Mouse (Mus musculus) midbrain, embryonic 12.5 days (tissue): ENCODE results near the gene Gm35315. TPM values are rescaled to one million over a fixed set of nuclear protein-coding genes. Genes with fewer than 3 reads are reported as not detected.
"Not testable (repeated sequence)": the region's sequence is repeated elsewhere in the genome, so short reads cannot be mapped to it uniquely, and the experiment has no call there.

Source experiments
- ATAC-seq: fragments of 200-750 bp; cut with Nextera tagmentation; 2 replicates; pipeline ENCODE4 v1.8.0; 2017; ENCODE audit warnings: low read depth, moderate TSS enrichment, moderate library complexity; ENCODE audit not compliant: low FRiP score
- H3K27ac ChIP-seq: fragments of 300-500 bp; sonication (generic); replicated peaks from 2 replicates; pipeline ENCODE4 v1.5.1; 2016; ENCODE audit warnings: mild to moderate bottlenecking
- H3K27me3 ChIP-seq: fragments of 300-500 bp; sonication (generic); 2 replicates; pipeline ENCODE4 v1.6.1; 2016; ENCODE audit warnings: mild to moderate bottlenecking
- H3K36me3 ChIP-seq: fragments of 300-500 bp; sonication (generic); 2 replicates; pipeline ENCODE4 v1.6.1; 2016
- H3K4me1 ChIP-seq: fragments of 300-500 bp; sonication (generic); 2 replicates; pipeline ENCODE4 v1.6.1; 2016
- H3K4me2 ChIP-seq: fragments of 300-500 bp; sonication (generic); replicated peaks from 2 replicates; pipeline ENCODE4 v1.6.1; 2016; ENCODE audit warnings: mild to moderate bottlenecking, moderate library complexity
- H3K4me3 ChIP-seq: fragments of 300-500 bp; sonication (generic); 2 replicates; pipeline ENCODE4 v1.5.1; 2016; ENCODE audit warnings: mild to moderate bottlenecking
- H3K9ac ChIP-seq: fragments of 300-500 bp; sonication (generic); replicated peaks from 2 replicates; pipeline ENCODE4 v1.6.1; 2016; ENCODE audit warnings: mild to moderate bottlenecking, moderate library complexity
- H3K9me3 ChIP-seq: fragments of 300-500 bp; sonication (generic); 2 replicates; pipeline ENCODE4 v1.6.1; 2016; ENCODE audit warnings: mild to moderate bottlenecking
- WGBS: fragments of 180-500 bp; shearing (Covaris S2); methylation state at CpG from one replicate; pipeline ENCODE4 v1.1.7; 2016; 5-methylcytosine and 5-hydroxymethylcytosine counted together
- polyA plus RNA-seq: library from polyadenylated mRNA; unstranded; fragments of >200 nt; fragmentation: Nextera tagmentation; extraction: Ambion mirVana; gene quantifications from 2 replicates; pipeline ENCODE4 v1.2.1, GENCODE M21; 2016

Gm35315 gene
- polyA plus RNA-seq, 1 experiment from 2014 or later: 1.4 TPM

DNA sequence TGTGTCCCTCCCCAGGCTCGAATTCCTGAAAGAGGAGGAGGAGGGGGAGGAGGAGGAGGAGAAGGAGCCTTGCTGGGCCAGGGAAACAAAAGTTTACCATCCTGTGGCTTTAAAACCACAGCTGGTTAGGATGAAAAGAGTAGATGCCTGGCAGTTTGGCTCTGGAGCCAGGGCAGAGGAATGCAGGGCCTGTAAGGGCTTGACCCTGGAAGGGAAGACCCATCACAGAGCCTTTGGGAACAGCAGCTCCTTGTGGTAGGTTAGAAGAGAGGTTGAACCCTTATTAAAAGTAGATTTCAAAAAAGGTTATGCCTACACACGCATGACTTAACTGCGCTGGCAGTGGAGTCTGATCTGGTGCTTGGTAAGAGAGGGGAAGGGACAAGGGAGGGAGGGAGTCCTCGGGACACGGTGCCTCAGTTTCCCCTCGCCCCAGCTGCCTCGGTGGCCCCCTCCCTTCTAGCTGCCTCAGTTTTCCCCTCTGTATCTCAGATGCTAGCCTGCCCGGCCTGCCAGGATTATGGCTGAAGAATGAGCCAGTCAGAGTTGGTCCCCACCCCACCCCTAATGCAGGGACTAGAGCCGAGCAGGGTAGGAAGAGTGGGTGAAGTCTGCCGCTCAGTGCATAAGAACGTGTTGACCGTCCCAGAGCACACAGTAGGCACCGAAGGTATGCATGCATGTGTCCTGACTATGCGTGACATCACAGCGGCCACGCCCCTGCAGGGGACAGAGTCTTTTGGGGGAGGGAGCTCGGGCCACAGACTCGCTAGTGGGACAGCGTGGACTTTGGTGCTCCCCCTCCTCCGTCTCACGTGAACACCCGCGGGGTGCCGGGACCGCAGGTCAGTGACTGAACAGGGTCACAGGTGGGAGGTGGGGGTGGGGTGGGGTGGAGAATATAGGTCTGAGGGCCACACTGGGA is 5.7 kb upstream of the Gm35315 start, which contains the start of gene Plcxd1:
Gene Plcxd1, plus strand, starts transcription at position 314 of the 925 bp plus-strand sequence.
- Histone ChIP-seq H3K9ac (no peak within 1 kb of the TSS), H3K27ac (no peak within 1 kb of the TSS), H3K36me3 (peaks cover 22% of the 10 kb centered on the region), H3K4me2 (peak within 1 kb of the TSS; percentile 60), H3K4me3 (peak within 1 kb of the TSS; percentile 31; the same call in 1 of the 2 replicates), H3K9me3 (no peaks in the 10 kb centered on the region), H3K27me3 (peaks cover 27% of the 10 kb centered on the region), H3K4me1 (peaks cover 22% of the 10 kb centered on the region)
- 6% methylated on average over 25 of the region's 25 CpGs for WGBS
- peak; percentile 6; the same call in 1 of the 2 replicates for ATAC-seq

DNA sequence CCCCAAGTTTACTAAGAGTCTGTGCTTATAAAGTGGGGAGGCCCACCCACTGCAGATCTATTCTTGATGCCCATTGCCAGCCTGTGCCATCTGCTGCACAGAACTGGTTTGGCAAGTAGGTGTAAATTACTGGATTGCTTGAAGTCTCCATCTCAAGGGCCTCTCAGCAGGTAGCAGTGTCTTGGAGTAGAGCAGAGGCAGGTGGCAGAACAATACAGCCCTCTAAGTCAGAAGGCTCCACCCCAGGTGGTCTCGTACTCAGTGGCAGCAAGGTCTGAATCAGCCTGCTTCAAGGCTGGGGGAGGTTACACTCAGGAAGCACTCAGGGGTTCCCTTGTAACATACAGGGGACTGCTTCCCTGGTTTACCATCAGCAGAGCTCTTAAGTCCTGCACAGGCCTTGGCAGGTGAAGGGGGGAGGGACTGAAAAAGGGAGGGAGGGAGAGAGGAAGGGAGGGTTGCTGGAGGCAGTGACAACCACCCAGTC is 4.8 kb upstream of the Gm35315 start:
- WGBS: 30% methylated on average over 1 of the region's 1 CpGs
- Histone ChIP-seq H3K9ac (no peak overlapping the region), H3K4me3 (no peak overlapping the region), H3K27me3 (peaks cover 27% of the 10 kb centered on the region), H3K4me2 (no peak overlapping the region), H3K27ac (no peak overlapping the region), H3K9me3 (no peaks in the 10 kb centered on the region), H3K36me3 (peaks cover 14% of the 10 kb centered on the region), H3K4me1 (peaks cover 25% of the 10 kb centered on the region)
- ATAC-seq: no peak

DNA sequence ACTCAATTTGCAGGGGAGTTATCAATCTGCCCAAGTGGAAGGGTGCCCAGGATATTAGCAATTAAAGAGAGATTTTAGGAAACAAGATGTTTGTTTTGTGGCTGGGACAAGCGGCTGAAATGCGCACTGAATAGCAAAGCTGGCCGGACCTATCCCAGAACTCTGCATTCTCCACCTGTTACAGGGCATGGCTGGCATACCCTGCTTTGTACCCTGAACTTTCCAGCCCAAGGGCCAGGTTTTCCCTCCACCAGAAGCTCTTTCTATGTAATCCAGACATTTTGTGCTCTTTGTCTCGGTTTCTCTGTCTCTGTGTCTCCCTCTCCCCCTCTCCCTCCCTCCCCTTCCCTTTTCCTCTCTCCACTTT is 610 bp upstream of the Gm35315 start:
- Histone ChIP-seq H3K9me3 (no peaks in the 10 kb centered on the region), H3K9ac (peak overlapping the region; percentile 66), H3K4me1 (peaks cover 6% of the 10 kb centered on the region), H3K4me3 (peak overlapping the region; percentile 54), H3K27ac (no peak overlapping the region; the same call in 1 of the 2 replicates), H3K27me3 (peaks cover under 1% of the 10 kb centered on the region; the same call in 1 of the 2 replicates), H3K4me2 (peak overlapping the region; percentile 71), H3K36me3 (no peaks in the 10 kb centered on the region)
- ATAC-seq: peak; percentile 25
- 8% methylated on average over 4 of the region's 4 CpGs for WGBS

DNA sequence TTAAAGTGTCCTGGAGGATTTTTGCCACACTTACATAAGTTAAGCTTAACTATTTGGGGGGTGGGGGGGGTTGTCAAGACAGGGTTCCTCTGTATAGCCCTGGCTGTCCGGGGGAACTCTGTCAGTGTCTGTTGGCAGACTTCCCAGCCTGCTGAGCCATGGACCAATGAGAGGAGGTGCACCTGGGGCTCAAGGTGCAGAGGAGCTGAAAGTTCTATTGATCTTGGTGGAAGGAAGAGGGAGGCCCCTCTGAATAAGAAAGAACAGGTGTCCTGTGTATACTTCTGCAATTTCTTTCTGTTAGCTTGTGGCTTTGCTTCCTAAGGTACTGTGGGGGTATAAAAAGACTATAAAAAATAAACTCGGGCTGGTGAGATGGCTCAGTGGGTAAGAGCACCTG is 2.7 kb downstream of the Gm35315 start:
- WGBS: 78% methylated on average over 2 of the region's 2 CpGs
- ATAC-seq: no peak
- peaks cover 4% of the 10 kb centered on the region; the same call in 1 of the 2 replicates for H3K4me1 ChIP-seq

DNA sequence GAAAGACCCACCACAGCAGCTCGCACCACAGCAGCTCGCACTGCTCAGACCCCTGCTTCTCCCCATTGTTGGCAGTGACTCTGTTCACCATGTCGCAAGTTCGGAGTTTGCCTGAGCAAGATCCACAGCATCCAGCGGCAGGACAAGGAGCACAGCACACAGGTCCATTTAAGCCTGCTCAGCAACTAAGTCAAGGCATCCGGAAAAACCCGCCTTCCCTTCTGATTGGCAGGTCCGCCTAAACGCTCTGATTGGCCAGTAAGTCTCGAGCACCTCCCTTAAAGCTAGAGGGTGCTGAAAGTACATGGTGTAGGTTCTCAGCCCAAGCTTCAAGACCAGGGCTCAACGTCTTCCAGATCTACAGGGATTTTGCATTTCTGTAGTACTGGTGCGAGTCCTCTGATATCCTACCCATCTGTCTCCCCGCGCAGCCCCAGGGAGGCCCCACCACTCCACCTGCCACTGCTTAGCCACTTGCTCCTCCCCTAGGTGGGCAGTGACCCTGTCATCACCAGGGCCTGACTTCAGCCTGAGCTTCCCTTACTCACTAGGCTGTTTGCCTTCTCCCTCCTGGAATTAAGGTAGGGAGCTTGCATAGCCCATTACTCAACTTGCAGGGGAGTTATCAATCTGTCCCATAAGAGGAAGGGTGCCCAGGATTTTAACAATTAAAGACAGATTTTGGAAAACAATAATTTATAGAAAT is 7.9 kb downstream of the Gm35315 start:
- no peak for ATAC-seq
- H3K9ac ChIP-seq: no peak overlapping the region
- no peaks in the 10 kb centered on the region for H3K36me3 ChIP-seq
- H3K27me3 ChIP-seq: no peaks in the 10 kb centered on the region
- 38% methylated on average over 14 of the region's 14 CpGs for WGBS
- H3K4me3 ChIP-seq: no peak overlapping the region
- H3K4me2 ChIP-seq: no peak overlapping the region
- no peak overlapping the region for H3K27ac ChIP-seq
- peaks cover 19% of the 10 kb centered on the region for H3K9me3 ChIP-seq
- H3K4me1 ChIP-seq: no peaks in the 10 kb centered on the region

More for the DNA sequence above, 2.7 kb downstream of the Gm35315 start:
- H3K36me3 ChIP-seq: no peaks in the 10 kb centered on the region
- H3K9me3 ChIP-seq: no peaks in the 10 kb centered on the region
- no peak overlapping the region for H3K27ac ChIP-seq
- no peaks in the 10 kb centered on the region for H3K27me3 ChIP-seq
- no peak overlapping the region for H3K9ac ChIP-seq
- no peak overlapping the region for H3K4me2 ChIP-seq
- no peak overlapping the region for H3K4me3 ChIP-seq

DNA sequence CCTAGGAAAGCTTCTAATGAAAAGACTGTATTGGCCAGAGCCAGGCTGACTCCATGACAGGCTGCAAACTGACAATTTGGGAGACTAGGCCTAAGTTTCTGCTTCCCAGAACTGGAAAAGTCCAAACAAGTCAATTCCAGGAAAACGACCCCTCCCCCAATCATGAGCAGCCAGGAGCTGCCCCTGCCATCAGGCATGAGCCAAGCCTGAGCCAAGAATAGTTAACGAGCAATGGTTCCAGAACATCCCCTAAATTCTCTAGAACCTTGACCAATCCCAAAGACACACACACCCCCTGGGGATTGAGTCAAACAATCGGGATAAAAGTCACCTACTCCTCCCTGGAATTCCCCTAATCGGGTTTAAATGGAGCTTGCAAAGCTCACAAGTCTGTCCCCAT is 11.3 kb downstream of the Gm35315 start:
- Histone ChIP-seq H3K4me3 (no peak overlapping the region), H3K27me3 (no peaks in the 10 kb centered on the region), H3K27ac (no peak overlapping the region), H3K4me2 (no peak overlapping the region), H3K36me3 (no peaks in the 10 kb centered on the region), H3K4me1 (no peaks in the 10 kb centered on the region), H3K9me3 (peaks cover 37% of the 10 kb centered on the region), H3K9ac (no peak overlapping the region)
- WGBS: 85% methylated on average over 4 of the region's 4 CpGs
- no peak for ATAC-seq

DNA sequence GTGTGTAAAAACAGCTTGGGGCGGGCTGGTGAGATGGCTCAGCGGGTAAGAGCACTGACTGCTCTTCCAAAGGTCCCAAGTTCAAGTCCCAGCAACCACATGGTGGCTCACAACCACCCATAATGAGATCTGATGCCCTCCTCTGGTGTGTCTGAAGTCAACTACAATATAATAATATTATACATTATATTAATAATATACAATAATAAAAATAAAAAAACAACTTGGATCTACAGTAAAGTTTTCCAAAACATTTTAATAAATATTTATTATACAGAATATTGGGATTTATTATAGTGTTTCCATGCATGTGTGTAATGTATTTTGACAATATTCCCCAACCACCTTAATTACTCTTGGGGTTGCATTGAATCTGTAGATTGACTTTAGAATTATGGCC is 21.8 kb downstream of the Gm35315 start, which contains the start of gene Gm17655:
Gene Gm17655, minus strand, starts transcription at position 101 of the 400 bp plus-strand sequence.
- H3K4me1 ChIP-seq, H3K27ac ChIP-seq, H3K4me3 ChIP-seq, H3K9ac ChIP-seq, H3K36me3 ChIP-seq, H3K27me3 ChIP-seq, H3K4me2 ChIP-seq, ATAC-seq: not testable (repeated sequence)
- 100% methylated on average over 1 of the region's 2 CpGs for WGBS
- H3K9me3 ChIP-seq: peaks cover 37% of the 10 kb centered on the region

DNA sequence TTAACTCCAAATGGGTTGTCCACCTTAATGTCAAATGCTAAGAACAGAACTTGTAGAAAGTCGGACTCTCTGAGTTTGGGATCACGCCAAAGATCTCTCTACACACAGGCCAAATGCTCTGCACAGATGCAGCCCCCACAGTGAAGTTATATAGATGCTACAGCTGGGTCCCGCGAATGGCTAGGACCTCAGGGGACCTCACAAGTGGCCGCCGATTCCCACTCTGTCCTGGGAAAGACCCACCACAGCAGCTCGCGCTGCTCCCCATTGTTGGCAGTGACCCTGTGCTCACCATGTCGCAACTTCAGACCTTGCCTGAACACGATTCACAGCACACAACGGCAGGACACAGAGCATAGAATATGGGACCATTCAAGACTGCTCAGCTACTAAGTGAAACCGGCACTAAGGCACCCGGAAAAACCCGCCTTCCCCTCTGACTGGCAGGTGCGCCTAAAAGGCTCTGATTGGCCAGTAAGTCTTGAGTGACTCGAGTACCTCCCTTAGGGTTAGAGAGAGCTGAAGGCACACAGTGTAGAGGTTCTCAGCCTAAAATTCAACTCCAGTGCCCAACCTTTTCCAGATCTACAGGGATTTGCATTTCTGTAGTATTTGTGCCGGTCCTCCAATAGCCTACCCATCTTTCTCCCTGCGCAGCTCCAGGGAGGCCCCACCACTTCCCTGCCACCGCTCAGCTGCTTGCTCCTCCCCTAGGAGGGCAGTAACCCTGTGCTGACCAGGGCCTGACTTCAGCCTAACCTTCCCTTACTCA is 36.4 kb downstream of the Gm35315 start:
- Histone ChIP-seq H3K4me2 (peak overlapping the region; percentile 53), H3K36me3 (no peaks in the 10 kb centered on the region), H3K27me3 (no peaks in the 10 kb centered on the region), H3K4me1 (no peaks in the 10 kb centered on the region), H3K9me3 (peaks cover 11% of the 10 kb centered on the region), H3K4me3 (peak overlapping the region; percentile 51), H3K9ac (peak overlapping the region; percentile 59), H3K27ac (peak overlapping the region; percentile 46; the same call in 1 of the 2 replicates)
- ATAC-seq: peak; percentile 97
- 4% methylated on average over 19 of the region's 19 CpGs for WGBS

Other genes with a start within 250 kb of the Gm35315 start
- gene Gm15446, start 171.0 kb downstream of the Gm35315 start, polyA plus RNA-seq: 0.37 and 0.63 TPM in 2 replicates
- gene Zfp932, start 97.9 kb downstream of the Gm35315 start, polyA plus RNA-seq: 25.5 and 26.2 TPM in 2 replicates
- gene Gm17655, start 21.9 kb downstream of the Gm35315 start, polyA plus RNA-seq: 5.2 and 8.9 TPM in 2 replicates
- 1.1 and 1.3 TPM in 2 replicates for gene Plcxd1, start 5.5 kb upstream of the Gm35315 start, polyA plus RNA-seq
- 39.3 and 43.8 TPM in 2 replicates for gene Gtpbp6, start 13.8 kb upstream of the Gm35315 start, polyA plus RNA-seq
- gene Zfp605, start 15.7 kb upstream of the Gm35315 start, polyA plus RNA-seq: 10.9 and 12.0 TPM in 2 replicates
- 89.7 and 97.4 TPM in 2 replicates for gene Chfr, start 41.4 kb upstream of the Gm35315 start, polyA plus RNA-seq
- gene Golga3, start 82.3 kb upstream of the Gm35315 start, polyA plus RNA-seq: 25.3 and 27.8 TPM in 2 replicates
- 36.9 and 39.6 TPM in 2 replicates for gene Ankle2, start 136.6 kb upstream of the Gm35315 start, polyA plus RNA-seq
- gene Pgam5, start 175.5 kb upstream of the Gm35315 start, polyA plus RNA-seq: 89.0 and 89.4 TPM in 2 replicates
- gene Pxmp2, start 191.8 kb upstream of the Gm35315 start, polyA plus RNA-seq: 10.0 and 11.1 TPM in 2 replicates
- gene Pole, start 191.9 kb upstream of the Gm35315 start, polyA plus RNA-seq: 29.6 and 31.9 TPM in 2 replicates
- 1.2 and 1.7 TPM in 2 replicates for gene P2rx2, start 248.8 kb upstream of the Gm35315 start, polyA plus RNA-seq